Mouse (Mus musculus) CD4-positive helper T cell, adult 2 months (primary cell): ENCODE measurements around the gene Ankrd52.
"Not testable (repeated sequence)": the region's sequence is repeated elsewhere in the genome, so short reads cannot be mapped to it uniquely, and the experiment has no call there.

Experiments used
- DNase-seq: peaks from one replicate; pipeline ENCODE4 v3.0.0-alpha.2; 2012; ENCODE audit warnings: low read depth, missing footprints, low spot score

The Ankrd52 gene

GRCm38 (mm10) chr10:128376455-128377211 is at the start of gene Ankrd52:
Gene Ankrd52 (plus strand): TSS chr10:128377115.
- peak; percentile 87 for DNase-seq

- no peak for DNase-seq
These were observed 49.3 kb upstream of the Ankrd52 start for GRCm38 (mm10) chr10:128327610-128328009.

GRCm38 (mm10) chr10:128332358-128333249 is 44.3 kb upstream of the Ankrd52 start:
- DNase-seq, result not testable (repeated sequence)

- DNase-seq, result peak; percentile 85
These were observed 41.3 kb upstream of the Ankrd52 start for GRCm38 (mm10) chr10:128335582-128335981.

DNA sequence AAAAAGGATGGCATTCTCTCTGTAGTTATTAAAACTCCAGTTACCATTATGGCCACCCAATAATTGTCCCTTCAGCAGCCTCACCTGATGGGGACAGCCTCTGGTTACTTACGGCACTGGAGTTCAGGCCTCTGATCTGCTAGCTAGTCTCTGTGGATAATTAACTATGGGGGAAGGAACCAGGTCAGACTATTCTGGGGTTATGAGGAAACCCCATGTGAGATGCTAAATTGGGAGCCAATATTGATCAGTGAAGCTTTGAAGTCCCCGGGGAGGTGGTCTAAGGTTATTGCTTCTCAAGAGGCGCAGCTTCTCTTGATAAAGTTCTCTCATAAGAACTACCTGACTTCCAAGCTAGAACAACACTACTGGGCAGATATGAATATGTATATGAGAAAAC is 40.7 kb upstream of the Ankrd52 start:
- no peak for DNase-seq

DNA sequence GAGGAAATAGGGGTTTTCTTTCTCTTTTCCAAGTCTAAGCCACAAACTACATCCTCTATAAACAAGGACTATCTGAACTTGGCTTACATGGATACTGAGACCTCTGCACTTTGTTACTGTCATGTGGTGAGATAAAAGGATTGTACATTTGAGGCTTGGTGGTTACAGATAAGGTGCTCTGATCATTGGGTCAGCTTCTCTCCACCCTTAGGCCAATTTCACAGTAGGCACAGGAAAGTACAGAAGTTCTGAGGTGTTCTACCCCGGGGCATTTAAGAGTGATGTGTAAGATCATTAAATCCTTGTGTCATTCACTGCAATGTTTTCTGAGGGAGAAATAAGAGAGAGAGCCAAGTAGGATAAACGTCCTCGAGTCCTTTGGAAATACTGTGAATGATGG is 40.3 kb upstream of the Ankrd52 start:
- no peak for DNase-seq

- peak; percentile 98 for DNase-seq
These were observed 39.4 kb upstream of the Ankrd52 start, which contains the start of gene Cs for GRCm38 (mm10) chr10:128337306-128338181. Gene Cs (plus strand): TSS chr10:128337734.

DNA sequence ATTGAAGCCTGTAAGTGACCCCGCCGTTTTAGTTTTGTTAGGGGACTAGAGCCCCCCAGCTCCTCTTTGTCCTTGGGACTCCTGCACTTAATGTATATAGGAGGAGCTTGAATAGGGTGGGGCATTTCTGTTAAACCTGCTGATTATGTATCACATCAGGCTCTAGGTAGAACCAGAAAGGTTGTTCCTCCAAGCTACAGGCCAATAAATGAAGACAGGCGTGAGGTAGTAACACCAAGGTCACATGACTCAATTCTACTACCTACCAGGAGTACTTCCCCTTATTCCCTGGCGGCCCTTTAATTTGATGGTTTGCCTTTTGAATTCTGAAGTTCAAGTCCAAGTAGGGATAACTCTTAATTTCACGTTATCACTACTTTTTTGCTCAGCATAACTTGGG is 38.5 kb upstream of the Ankrd52 start:
- peak; percentile 23 for DNase-seq

- DNase-seq, result no peak
These were observed 38.0 kb upstream of the Ankrd52 start for GRCm38 (mm10) chr10:128338948-128339347.

GRCm38 (mm10) chr10:128340257-128340656 is 36.7 kb upstream of the Ankrd52 start:
- DNase-seq, result peak; percentile 40

- DNase-seq, result no peak
These were observed 33.5 kb upstream of the Ankrd52 start for GRCm38 (mm10) chr10:128343436-128343835.

GRCm38 (mm10) chr10:128344568-128345275 is 32.2 kb upstream of the Ankrd52 start:
- peak; percentile 92 for DNase-seq

- no peak for DNase-seq
These were observed 29.4 kb upstream of the Ankrd52 start for GRCm38 (mm10) chr10:128347541-128347940.

GRCm38 (mm10) chr10:128358796-128359195 is 18.1 kb upstream of the Ankrd52 start:
- peak; percentile 64 for DNase-seq

DNA sequence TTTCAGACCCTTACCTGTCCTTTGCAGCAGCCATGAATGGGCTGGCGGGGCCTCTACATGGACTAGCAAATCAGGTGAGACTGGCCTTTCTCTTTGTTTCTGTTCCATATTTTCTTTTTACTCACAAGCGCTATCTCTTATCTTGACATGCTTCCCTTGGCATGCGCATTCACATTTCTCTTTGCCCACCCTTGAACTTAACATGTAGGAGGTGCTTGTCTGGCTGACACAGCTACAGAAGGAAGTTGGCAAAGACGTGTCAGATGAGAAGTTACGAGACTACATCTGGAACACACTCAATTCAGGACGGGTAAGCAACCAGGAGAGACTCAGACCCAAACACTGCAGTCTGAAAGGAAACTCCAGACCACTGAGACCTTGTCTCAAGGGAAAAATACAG is 17.7 kb upstream of the Ankrd52 start:
- DNase-seq, result no peak

GRCm38 (mm10) chr10:128361836-128362235 is 15.1 kb upstream of the Ankrd52 start:
- DNase-seq, result no peak

DNA sequence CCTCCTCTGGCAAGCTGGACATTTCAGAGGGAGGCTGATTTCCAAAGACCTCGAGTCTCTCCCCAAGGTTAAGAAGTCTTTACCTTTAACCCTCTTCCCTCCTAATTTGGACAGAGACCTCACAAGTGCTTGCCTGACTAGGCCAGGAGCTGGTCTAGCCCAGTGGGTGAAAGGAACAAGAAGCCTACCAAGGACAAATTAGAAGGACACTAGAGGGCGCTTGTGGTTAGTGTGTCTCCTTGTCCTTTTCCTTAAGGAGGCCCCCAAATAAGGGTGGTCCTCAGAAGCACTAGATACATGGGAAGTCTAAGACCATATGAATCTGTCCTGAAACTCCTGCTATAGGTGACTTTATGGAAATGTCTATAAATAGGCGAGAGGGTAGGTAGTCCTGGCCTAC is 14.3 kb upstream of the Ankrd52 start:
- no peak for DNase-seq

GRCm38 (mm10) chr10:128367899-128368401 is 9.0 kb upstream of the Ankrd52 start:
- DNase-seq, result peak; percentile 47

DNA sequence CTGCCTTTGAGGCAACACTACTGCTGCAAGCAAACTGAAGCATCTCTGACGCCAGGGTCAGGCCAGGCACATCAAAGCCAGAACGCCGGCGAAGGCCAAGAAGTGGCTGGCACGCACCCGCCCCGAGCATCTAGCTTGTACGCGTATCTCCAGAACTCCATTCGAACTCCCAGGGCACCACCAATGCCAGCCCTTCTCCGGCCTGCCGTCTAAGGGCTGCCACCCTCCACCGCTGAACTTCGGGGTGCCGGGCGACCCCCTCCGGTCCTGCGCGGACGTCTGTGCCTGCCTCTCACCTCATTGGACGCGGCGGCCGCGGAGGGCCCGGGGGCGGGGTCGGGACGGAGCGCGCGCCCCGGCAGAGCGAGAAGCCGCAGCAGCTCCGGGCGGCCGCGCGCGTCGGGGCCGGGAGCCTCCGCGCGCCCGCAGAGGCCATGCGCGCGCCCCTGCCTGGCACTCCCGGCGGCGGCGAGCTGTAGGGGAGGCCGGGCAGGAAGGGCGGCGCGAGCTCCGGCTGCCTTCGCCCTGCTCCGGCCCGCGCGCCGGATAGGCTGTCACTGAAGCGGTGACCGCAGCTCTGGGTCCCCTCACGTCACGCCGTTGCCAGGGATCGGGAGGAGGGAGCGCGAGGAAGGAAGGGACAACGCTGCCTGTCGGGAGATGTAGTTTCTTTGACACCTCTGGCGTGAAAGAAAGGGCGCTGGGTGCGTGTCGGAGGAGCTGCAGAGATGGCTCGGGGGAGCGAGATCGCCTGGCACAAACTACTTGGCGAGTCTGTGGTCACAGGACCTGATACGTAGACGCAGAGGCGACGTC is 8.3 kb upstream of the Ankrd52 start, which contains the start of gene Coq10a:
Gene Coq10a, minus strand, starts transcription at position 596 of the 816 bp plus-strand sequence.
- DNase-seq, result peak; percentile 96

- no peak for DNase-seq
These were observed 7.7 kb upstream of the Ankrd52 start for GRCm38 (mm10) chr10:128369218-128369543.
